Mouse (Mus musculus): ENCODE results near the gene Ctsd. TPM values are rescaled to one million over a fixed set of nuclear protein-coding genes. Genes with fewer than 3 reads are reported as not detected.
"Not testable (repeated sequence)": the region's sequence is repeated elsewhere in the genome, so short reads cannot be mapped to it uniquely, and the experiment has no call there.

Gene Ctsd
- total RNA-seq, 2 experiments from 2014 or later: 304 TPM

DNA sequence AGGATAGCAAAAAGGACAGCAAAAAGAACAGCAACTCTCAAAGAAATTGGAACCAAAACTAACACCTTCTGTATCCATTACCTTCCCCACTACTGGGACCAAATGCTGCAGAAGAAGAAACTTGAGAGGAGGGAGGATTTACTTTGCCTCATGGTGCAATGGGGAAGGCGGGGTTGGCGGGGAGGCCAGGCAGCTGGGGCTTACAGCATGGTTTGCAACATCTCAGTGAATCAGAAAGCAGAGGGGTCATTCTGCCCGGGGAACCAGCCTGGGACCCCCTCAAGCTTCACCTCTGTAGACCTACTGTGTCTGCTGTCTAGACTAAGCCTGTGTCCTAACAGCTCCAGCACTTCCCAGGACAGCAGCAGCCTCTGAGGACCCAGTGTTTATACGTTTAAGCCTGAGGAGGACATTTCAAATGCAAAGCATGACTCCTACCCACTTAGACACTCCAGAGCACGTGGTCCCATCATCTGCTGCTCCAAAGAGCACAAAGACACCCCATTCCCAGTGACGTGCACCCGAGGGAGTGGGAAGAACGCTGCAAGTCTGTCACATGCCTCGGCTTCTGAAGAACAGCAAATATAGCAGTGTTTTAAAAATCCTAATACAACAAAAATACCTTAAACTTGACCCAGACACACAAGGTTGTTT, 38.4 kb downstream of the Ctsd start:
- peak; percentile 40 to 62 for DNase-seq (ENCODE audit: extremely low spot score in 1 of 2, low spot score in 2 of 2)
- H3K4me3 ChIP-seq: no peak overlapping the region
- intact Hi-C loops (cut with DNase I): no loop called here
- H3K27ac ChIP-seq: peak overlapping the region; percentile 32; the same call in 1 of the 2 replicates
- TF ChIP-seq CTCF (IDR thresholded peaks at IDR 0.05): no peak

DNA sequence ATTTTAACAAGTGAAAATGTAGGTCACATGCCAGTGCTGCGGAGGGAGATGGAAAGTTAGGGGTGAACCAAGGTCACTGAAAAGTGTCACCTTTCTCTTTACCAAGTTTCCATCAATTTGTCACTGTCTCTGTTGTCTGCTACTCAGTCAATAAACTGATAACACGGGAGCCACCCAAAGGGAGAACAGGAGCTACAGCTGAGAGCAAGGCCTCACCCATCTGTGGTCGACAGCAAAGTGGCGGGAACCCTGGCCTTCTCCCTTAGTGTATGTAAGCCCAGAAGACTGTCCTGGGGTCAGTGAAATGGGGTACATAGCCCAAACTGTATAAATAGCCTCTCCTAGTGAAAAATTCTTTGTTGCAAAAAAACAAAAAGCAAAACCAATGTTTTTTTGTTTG, 40.3 kb downstream of the Ctsd start:
- intact Hi-C loops (cut with DNase I): no loop called here
- no peak for DNase-seq (ENCODE audit: extremely low spot score in 1 of 2, low spot score in 2 of 2)
- no peak overlapping the region for H3K27ac ChIP-seq
- TF ChIP-seq CTCF (IDR thresholded peaks at IDR 0.05): no peak
- no peak overlapping the region for H3K4me3 ChIP-seq

DNA sequence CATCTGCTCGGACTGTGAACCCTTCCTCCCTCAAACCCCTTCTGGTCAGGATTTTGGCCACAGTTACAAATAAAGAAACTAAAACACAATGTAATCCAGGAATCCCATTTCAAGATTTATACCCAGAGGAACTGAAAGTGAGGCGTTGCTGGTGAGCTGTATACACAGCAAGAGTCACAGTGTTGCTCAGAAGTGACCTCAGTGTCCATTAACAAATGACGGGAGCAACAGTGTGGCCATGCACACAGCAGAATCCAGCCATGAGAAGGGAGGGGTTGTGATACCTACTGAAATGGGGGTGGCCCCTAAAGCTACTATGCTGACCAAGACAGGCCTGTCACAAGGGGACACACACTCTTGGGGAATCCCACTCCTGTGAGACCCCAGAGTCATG, 45.6 kb downstream of the Ctsd start:
- DNase-seq (ENCODE audit: extremely low spot score in 1 of 2, low spot score in 2 of 2): no peak
- H3K27ac ChIP-seq: no peak overlapping the region
- intact Hi-C loops (cut with DNase I): no loop called here
- H3K4me3 ChIP-seq: no peak overlapping the region
- no peak for TF ChIP-seq CTCF (IDR thresholded peaks at IDR 0.05)

DNA sequence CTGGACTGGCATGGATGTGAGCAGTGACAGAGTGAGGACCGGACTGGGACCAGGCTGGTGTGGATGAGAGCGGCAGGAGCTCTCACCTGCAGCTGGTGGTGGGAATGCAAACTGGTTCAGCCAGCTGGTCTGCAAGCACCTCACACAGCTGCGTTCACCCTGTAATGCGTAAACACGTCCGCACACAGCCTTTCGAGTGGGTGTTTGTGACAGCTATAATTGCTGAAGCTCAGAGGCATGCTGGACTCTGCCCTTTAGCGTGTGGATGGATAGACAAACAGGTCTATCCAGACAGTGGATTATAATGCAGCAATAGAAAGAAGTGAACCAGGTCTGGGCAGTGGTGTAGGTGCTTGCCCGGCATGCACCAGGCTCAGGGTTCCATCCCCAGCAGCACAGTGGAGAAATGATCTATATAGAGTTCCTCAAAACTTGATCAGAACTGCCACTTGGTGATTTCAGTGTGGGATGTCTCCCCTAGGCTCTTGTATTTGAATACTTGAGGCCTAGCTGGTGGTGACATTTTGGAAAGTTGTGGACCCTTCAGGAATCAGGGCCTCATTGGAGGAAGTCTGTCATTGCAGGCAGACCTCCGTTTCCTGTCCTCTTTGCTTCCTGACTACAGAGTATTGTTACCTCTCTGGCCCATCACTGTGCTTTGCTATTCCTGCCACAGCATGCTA, 46.1 kb downstream of the Ctsd start:
- no peak for DNase-seq (ENCODE audit: extremely low spot score in 1 of 2, low spot score in 2 of 2)
- intact Hi-C loops (cut with DNase I): no loop called here
- Histone ChIP-seq H3K4me3 (no peak overlapping the region), H3K27ac (no peak overlapping the region)
- TF ChIP-seq CTCF (IDR thresholded peaks at IDR 0.05): no peak

DNA sequence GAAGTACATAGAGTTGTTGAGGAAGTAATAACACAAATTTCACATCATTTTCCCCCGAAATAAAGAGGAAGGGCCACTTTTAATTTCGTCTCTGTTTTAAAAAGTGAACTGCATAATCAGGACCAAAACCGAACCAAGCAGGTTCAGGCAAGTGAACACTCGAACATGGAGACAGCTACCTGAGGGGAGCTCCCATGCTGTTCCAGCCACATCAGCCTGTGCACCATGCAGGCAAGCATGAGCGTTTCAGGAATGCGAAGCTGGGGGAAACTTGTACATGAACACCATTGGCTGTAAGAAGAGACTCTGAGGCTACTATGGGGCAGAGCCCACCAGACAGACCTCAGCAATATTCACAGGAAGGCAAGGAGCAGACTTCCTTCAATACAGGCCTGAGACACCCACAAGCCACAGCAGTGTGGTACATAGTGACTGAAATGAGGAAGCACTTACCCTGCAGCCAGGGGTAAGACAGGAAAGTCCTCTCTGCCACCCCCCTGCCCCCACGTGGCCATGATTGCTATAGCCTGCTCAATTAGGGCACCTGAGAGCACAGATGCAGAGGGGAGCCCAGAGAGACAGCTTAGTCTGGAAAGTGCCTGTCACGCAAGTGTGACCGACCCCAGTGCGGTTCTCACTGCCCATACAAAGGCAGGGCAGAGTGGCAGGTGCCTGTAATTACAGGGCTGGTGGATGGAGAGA, 47.4 kb downstream of the Ctsd start:
- intact Hi-C loops (cut with DNase I): no loop called here
- Histone ChIP-seq H3K4me3 (no peak overlapping the region), H3K27ac (no peak overlapping the region)
- no peak for DNase-seq (ENCODE audit: extremely low spot score in 1 of 2, low spot score in 2 of 2)
- no peak for TF ChIP-seq CTCF (IDR thresholded peaks at IDR 0.05)

DNA sequence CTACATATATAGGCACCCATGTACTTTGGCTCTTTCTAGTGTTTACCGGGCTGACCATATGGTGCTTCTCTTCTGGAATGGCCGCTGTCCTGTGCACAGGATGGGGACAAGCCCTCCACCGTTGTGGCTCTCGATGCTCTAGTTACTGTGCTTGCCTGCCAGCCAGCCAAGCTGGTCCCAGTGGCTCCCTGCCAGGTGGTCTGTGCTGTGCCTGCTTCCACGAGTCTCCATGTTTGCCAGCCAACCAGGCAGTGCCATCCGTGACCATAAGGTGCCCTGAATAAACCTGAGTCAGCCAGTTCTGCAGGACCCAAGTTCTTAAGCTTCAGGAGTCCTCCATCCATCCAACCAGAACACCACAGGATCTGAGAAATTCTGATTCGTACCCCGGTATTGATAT, 52.7 kb downstream of the Ctsd start:
- no peak for TF ChIP-seq CTCF (IDR thresholded peaks at IDR 0.05)
- H3K4me3 ChIP-seq: no peak overlapping the region
- H3K27ac ChIP-seq: no peak overlapping the region
- no peak for DNase-seq (ENCODE audit: extremely low spot score in 1 of 2, low spot score in 2 of 2)
- intact Hi-C loops (cut with DNase I): loop anchor here (2.0 kb wide), 1 partner anchor 198 kb away; the partner anchor contains the start of gene Mrpl23

DNA sequence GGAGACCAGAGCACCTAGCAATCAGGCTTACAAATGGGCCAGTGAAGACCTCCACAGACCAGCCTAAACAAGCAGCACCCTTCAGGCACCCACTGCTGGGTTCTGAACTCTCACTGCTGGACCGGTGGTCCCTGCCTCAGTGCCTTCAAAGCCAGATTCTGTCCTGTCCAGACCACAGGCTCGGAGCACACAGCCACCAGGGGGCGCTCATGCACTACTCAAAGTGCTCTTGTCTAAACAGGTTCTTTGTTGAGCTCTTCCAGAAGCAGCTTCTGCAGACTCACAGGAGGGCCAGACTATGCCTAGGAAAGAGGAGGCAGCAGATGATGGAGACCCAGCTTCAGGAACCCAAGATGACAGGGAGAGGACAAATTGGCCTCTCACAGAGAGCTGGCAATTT, 53.6 kb downstream of the Ctsd start:
- TF ChIP-seq CTCF (IDR thresholded peaks at IDR 0.05): peak; percentile 96

DNA sequence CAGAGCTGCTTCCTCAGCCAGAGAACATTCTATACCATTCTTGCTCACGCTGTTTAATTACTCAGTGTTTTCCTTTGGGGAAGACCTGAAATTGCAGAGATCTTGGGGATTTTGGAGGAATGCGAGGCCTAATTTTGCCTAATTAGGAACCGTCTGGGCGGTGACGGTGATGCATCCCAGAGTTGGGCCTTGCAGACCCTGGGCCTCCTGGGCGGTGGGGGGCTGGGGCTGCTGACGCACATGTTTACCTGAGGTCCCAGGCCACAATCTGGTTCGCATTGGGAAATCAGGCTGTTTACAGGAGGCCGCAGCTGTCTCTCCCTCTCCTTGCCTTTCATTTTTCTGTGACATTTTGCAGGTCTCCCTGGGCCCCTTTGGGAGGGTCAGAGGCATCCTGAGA, 55.1 kb downstream of the Ctsd start:
- H3K4me3 ChIP-seq; H3K27ac ChIP-seq; DNase-seq (ENCODE audit: extremely low spot score in 1 of 2, low spot score in 2 of 2): not testable (repeated sequence)
- intact Hi-C loops (cut with DNase I): loop anchor here (5.0 kb wide), 1 partner anchor 165 kb away; the partner anchor contains the start of gene Tnnt3

More for the DNA sequence above, 53.6 kb downstream of the Ctsd start:
- intact Hi-C loops (cut with DNase I): loop anchor here (1.0 to 5.0 kb wide), 5 partner anchors 101 to 341 kb away; partner anchors contain the start of genes Mrpl23 and Tnnt3
- Histone ChIP-seq H3K4me3 (no peak overlapping the region), H3K27ac (no peak overlapping the region)
- peak; percentile 82 to 87 for DNase-seq (ENCODE audit: extremely low spot score in 1 of 2, low spot score in 2 of 2)

DNA sequence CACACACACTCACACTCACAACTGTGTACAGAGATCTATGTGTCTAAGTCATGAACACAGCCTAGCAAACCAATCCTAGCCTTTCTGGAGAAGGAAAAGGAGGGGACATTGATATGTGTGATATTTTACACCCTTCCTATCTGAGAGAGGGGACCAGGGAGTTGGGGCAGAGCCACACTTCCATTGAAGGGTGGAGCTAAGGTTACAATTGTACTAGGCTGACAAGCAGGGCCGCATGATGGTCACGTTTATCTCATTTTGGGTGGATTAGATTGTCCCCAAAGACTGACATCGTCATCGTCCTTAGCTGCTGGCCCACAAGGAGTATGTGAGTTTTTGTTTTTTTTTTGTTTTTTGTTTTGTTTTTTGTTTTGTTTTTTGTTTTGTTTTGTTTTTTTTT, 56.6 kb downstream of the Ctsd start:
- Histone ChIP-seq H3K27ac (no peak overlapping the region), H3K4me3 (no peak overlapping the region)
- TF ChIP-seq CTCF (IDR thresholded peaks at IDR 0.05): no peak
- DNase-seq (ENCODE audit: extremely low spot score in 1 of 2, low spot score in 2 of 2): no peak
- intact Hi-C loops (cut with DNase I): loop anchor here (5.0 kb wide), 1 partner anchor 166 kb away; the partner anchor contains the start of gene Tnnt3

DNA sequence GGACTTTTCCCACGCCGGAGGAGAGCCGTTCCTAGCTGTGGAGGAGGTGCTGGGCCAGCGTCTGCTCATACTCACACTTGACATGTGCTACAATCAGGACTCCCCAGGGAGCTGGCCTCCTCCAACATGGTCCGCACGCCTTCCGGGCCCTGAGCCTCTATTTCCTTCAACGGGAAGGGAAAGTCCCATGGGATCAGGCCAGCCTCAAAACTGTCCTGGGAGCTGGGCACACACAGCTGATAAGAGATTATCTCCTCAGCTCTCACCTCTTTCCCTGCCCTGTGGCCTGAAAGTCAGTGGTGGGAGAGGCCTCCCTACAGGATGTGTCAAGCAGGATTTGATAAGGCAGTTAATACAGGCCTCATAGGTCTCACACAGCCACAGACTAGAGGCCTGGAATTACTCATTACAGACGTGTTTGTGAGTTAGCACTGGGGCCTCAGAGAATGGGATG, 57.5 kb downstream of the Ctsd start:
- intact Hi-C loops (cut with DNase I): loop anchor here (5.0 kb wide), 1 partner anchor 167 kb away; the partner anchor contains the start of gene Tnnt3
- TF ChIP-seq CTCF (IDR thresholded peaks at IDR 0.05): no peak
- Histone ChIP-seq H3K27ac (no peak overlapping the region), H3K4me3 (no peak overlapping the region)
- DNase-seq (ENCODE audit: extremely low spot score in 1 of 2, low spot score in 2 of 2): no peak

DNA sequence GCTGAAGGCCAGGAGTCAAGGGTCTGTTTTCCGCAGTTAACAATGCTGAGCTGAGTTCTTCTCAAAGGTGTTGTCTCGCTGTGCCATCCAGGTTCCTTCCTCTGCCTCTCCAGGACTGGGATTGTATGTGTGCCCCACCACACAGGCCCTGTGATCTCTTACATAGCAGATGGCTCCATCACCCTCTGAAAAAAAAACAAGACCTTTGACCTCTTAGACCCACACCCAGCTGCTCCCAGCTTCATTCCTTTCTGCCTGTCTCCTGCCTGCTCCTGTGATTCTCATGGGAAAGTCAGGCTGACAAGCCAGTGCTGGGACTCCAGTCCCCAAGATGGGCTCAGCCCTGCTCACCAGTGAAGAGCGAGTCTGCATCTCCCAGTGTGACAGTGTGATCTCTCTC, 59.3 kb downstream of the Ctsd start:
- Histone ChIP-seq H3K27ac (no peak overlapping the region), H3K4me3 (no peak overlapping the region)
- DNase-seq (ENCODE audit: extremely low spot score in 1 of 2, low spot score in 2 of 2): no peak
- intact Hi-C loops (cut with DNase I): no loop called here
- no peak for TF ChIP-seq CTCF (IDR thresholded peaks at IDR 0.05)

All from left cerebral cortex, adult 2 months (tissue).